Mouse (Mus musculus) olfactory bulb, adult 2 months (tissue): ENCODE data around the gene Mical1.
A peak's percentile ranks its signal among the peaks of the same experiment; 100 is the strongest.

ENCODE experiments used
- CTCF ChIP-seq: fragments of 200-500 bp; IDR thresholded peaks from 2 replicates; pipeline ENCODE4 v1.5.1; 2012; ENCODE audit warnings: low read depth, mild to moderate bottlenecking, low read length, moderate library complexity; ENCODE audit not compliant: insufficient read depth
- POLR2A ChIP-seq: fragments of 200-500 bp; IDR thresholded peaks from 2 replicates; pipeline ENCODE4 v1.6.1; 2012; ENCODE audit warnings: mild to moderate bottlenecking, low read depth, low read length, moderate library complexity; ENCODE audit not compliant: insufficient read depth

GRCm38 (mm10) chr10:41450137-41450670 lies 25.9 kb upstream of the Mical1 start, which contains the start of gene Zbtb24:
- TF ChIP-seq POLR2A, result peak; percentile 84
- no peak for TF ChIP-seq CTCF
